Mouse (Mus musculus) liver, embryonic 12.5 days (tissue): ENCODE measurements around the gene Timm17a. TPM values are rescaled to one million over a fixed set of nuclear protein-coding genes. Genes with fewer than 3 reads are reported as not detected.

Experiments
- ATAC-seq: fragments of 200-750 bp; cut with Nextera tagmentation; 2 replicates; pipeline ENCODE4 v1.8.0; 2017; ENCODE audit warnings: moderate number of reproducible peaks, mild to moderate bottlenecking, moderate library complexity
- H3K27ac ChIP-seq: fragments of 300-500 bp; sonication (generic); 2 replicates; pipeline ENCODE4 v1.5.1; 2016; ENCODE audit warnings: mild to moderate bottlenecking
- H3K27me3 ChIP-seq: fragments of 300-500 bp; sonication (generic); replicated peaks from 2 replicates; pipeline ENCODE4 v1.6.1; 2016; ENCODE audit warnings: mild to moderate bottlenecking, moderate library complexity
- H3K36me3 ChIP-seq: fragments of 300-500 bp; sonication (generic); 2 replicates; pipeline ENCODE4 v1.6.1; 2016; ENCODE audit warnings: mild to moderate bottlenecking, moderate library complexity
- H3K4me1 ChIP-seq: fragments of 300-500 bp; sonication (generic); 2 replicates; pipeline ENCODE4 v1.6.1; 2016
- H3K4me2 ChIP-seq: fragments of 300-500 bp; sonication (generic); 2 replicates; pipeline ENCODE4 v1.6.1; 2016; ENCODE audit warnings: mild to moderate bottlenecking, moderate library complexity
- H3K4me3 ChIP-seq: fragments of 300-500 bp; sonication (generic); 2 replicates; pipeline ENCODE4 v1.5.1; 2016; ENCODE audit warnings: mild to moderate bottlenecking, moderate library complexity
- H3K9ac ChIP-seq: fragments of 300-500 bp; sonication (generic); 2 replicates; pipeline ENCODE4 v1.6.1; 2016; ENCODE audit warnings: mild to moderate bottlenecking, moderate library complexity
- H3K9me3 ChIP-seq: fragments of 300-500 bp; sonication (generic); replicated peaks from 2 replicates; pipeline ENCODE4 v1.6.1; 2016; ENCODE audit warnings: mild to moderate bottlenecking, moderate library complexity
- WGBS: fragments of 180-500 bp; shearing (Covaris S2); methylation state at CpG from one replicate; pipeline ENCODE4 v1.1.7; 2016; ENCODE audit not compliant: insufficient replicate concordance; 5-methylcytosine and 5-hydroxymethylcytosine counted together
- polyA plus RNA-seq: library from polyadenylated mRNA; unstranded; fragments of >200 nt; fragmentation: Nextera tagmentation; extraction: Ambion mirVana; gene quantifications from 2 replicates; pipeline ENCODE4 v1.2.1, GENCODE M21; 2016

Timm17a gene
- polyA plus RNA-seq, 1 experiment from 2014 or later, result 204 TPM

GRCm38 (mm10) chr1:135324571-135324970 lies 11.0 kb upstream of the Timm17a start, which contains the start of gene Lmod1:
Gene Lmod1, plus strand, starts transcription at chr1:135324807.
- Histone ChIP-seq H3K4me2 (no peak within 1 kb of the TSS), H3K9ac (no peak within 1 kb of the TSS), H3K4me3 (no peak within 1 kb of the TSS), H3K36me3 (no peaks in the 10 kb centered on the region), H3K27ac (no peak within 1 kb of the TSS), H3K4me1 (no peaks in the 10 kb centered on the region), H3K27me3 (peaks cover 53% of the 10 kb centered on the region), H3K9me3 (no peaks in the 10 kb centered on the region)
- WGBS, result 28% methylated on average over 8 of the region's 8 CpGs
- ATAC-seq, result no peak

- WGBS, result 65% methylated on average over 7 of the region's 7 CpGs
- no peak overlapping the region for H3K27ac ChIP-seq
- ATAC-seq, result no peak
Measured at GRCm38 (mm10) chr1:135323367-135323901, 9.9 kb upstream of the Timm17a start.

GRCm38 (mm10) chr1:135312201-135312600 lies 1.4 kb downstream of the Timm17a start:
- Histone ChIP-seq H3K9ac (peak overlapping the region; percentile 83), H3K27ac (0 out of 2 replicates have a peak overlapping the region, but pooled peaks have one; percentile 6), H3K36me3 (peaks cover 36% of the 10 kb centered on the region), H3K4me2 (peak overlapping the region; percentile 77), H3K4me3 (peak overlapping the region; percentile 74), H3K4me1 (peaks cover 32% of the 10 kb centered on the region), H3K9me3 (no peaks in the 10 kb centered on the region), H3K27me3 (no peaks in the 10 kb centered on the region)
- WGBS, result 81% methylated on average over 4 of the region's 4 CpGs
- ATAC-seq, result no peak

More at GRCm38 (mm10) chr1:135323367-135323901, 9.9 kb upstream of the Timm17a start:
- no peaks in the 10 kb centered on the region for H3K36me3 ChIP-seq
- peaks cover 53% of the 10 kb centered on the region for H3K27me3 ChIP-seq
- H3K4me3 ChIP-seq, result no peak overlapping the region
- H3K4me2 ChIP-seq, result no peak overlapping the region
- H3K9me3 ChIP-seq, result no peaks in the 10 kb centered on the region
- no peaks in the 10 kb centered on the region for H3K4me1 ChIP-seq
- no peak overlapping the region for H3K9ac ChIP-seq

GRCm38 (mm10) chr1:135311356-135311755 lies 2.2 kb downstream of the Timm17a start:
- Histone ChIP-seq H3K4me3 (no peak overlapping the region), H3K9ac (no peak overlapping the region), H3K27me3 (no peaks in the 10 kb centered on the region), H3K4me1 (peaks cover 32% of the 10 kb centered on the region), H3K4me2 (0 out of 2 replicates have a peak overlapping the region, but pooled peaks have one; percentile 1), H3K27ac (no peak overlapping the region), H3K9me3 (no peaks in the 10 kb centered on the region), H3K36me3 (peaks cover 44% of the 10 kb centered on the region)
- WGBS, result 76% methylated on average over 6 of the region's 6 CpGs
- no peak for ATAC-seq

GRCm38 (mm10) chr1:135290908-135291307 lies 22.7 kb downstream of the Timm17a start:
- H3K4me2 ChIP-seq, result no peak overlapping the region
- 79% methylated on average over 5 of the region's 5 CpGs for WGBS
- H3K4me1 ChIP-seq, result no peaks in the 10 kb centered on the region
- H3K9ac ChIP-seq, result no peak overlapping the region
- no peak for ATAC-seq
- H3K27me3 ChIP-seq, result no peaks in the 10 kb centered on the region
- no peak overlapping the region for H3K27ac ChIP-seq
- H3K4me3 ChIP-seq, result no peak overlapping the region
- peaks cover 17% of the 10 kb centered on the region for H3K36me3 ChIP-seq
- H3K9me3 ChIP-seq, result no peaks in the 10 kb centered on the region

GRCm38 (mm10) chr1:135286311-135286710 lies 27.3 kb downstream of the Timm17a start:
- Histone ChIP-seq H3K4me1 (peaks cover 24% of the 10 kb centered on the region), H3K27ac (no peak overlapping the region), H3K27me3 (0 out of 2 replicates have a peak, but pooled peaks cover 6% of the 10 kb centered on the region), H3K4me2 (no peak overlapping the region), H3K9ac (no peak overlapping the region), H3K4me3 (no peak overlapping the region), H3K36me3 (no peaks in the 10 kb centered on the region), H3K9me3 (no peaks in the 10 kb centered on the region)
- no peak for ATAC-seq
- WGBS, result 51% methylated on average over 2 of the region's 2 CpGs

GRCm38 (mm10) chr1:135283826-135284291 lies 29.7 kb downstream of the Timm17a start, which contains the start of gene Rnpep:
Gene Rnpep, minus strand, starts transcription at chr1:135284084.
- Histone ChIP-seq H3K9me3 (no peaks in the 10 kb centered on the region), H3K27ac (peak within 1 kb of the TSS; percentile 73), H3K27me3 (0 out of 2 replicates have a peak, but pooled peaks cover 6% of the 10 kb centered on the region), H3K9ac (peak within 1 kb of the TSS; percentile 82), H3K36me3 (peaks cover 8% of the 10 kb centered on the region), H3K4me1 (peaks cover 24% of the 10 kb centered on the region), H3K4me2 (peak within 1 kb of the TSS; percentile 98), H3K4me3 (peak within 1 kb of the TSS; percentile 79)
- 3% methylated on average over 39 of the region's 39 CpGs for WGBS
- ATAC-seq, result peak; percentile 75

GRCm38 (mm10) chr1:135283287-135283825 lies 30.2 kb downstream of the Timm17a start:
- ATAC-seq, result peak; percentile 68
- H3K36me3 ChIP-seq, result peaks cover 13% of the 10 kb centered on the region
- H3K27ac ChIP-seq, result peak overlapping the region; percentile 73
- 0 out of 2 replicates have a peak, but pooled peaks cover 6% of the 10 kb centered on the region for H3K27me3 ChIP-seq
- peak overlapping the region; percentile 98 for H3K4me2 ChIP-seq
- H3K9ac ChIP-seq, result peak overlapping the region; percentile 82
- H3K4me1 ChIP-seq, result peaks cover 24% of the 10 kb centered on the region
- H3K9me3 ChIP-seq, result no peaks in the 10 kb centered on the region
- H3K4me3 ChIP-seq, result peak overlapping the region; percentile 79
- WGBS, result under 1% methylated on average over 47 of the region's 48 CpGs

GRCm38 (mm10) chr1:135282536-135283286 lies 30.9 kb downstream of the Timm17a start:
- peak overlapping the region; percentile 98 for H3K4me2 ChIP-seq
- peaks cover 18% of the 10 kb centered on the region for H3K36me3 ChIP-seq
- 12% methylated on average over 13 of the region's 13 CpGs for WGBS
- H3K27me3 ChIP-seq, result 0 out of 2 replicates have a peak, but pooled peaks cover 6% of the 10 kb centered on the region
- peak overlapping the region; percentile 73 for H3K27ac ChIP-seq
- no peak; the same call in 1 of the 2 replicates for ATAC-seq
- peak overlapping the region; percentile 82 for H3K9ac ChIP-seq
- H3K9me3 ChIP-seq, result no peaks in the 10 kb centered on the region
- peak overlapping the region; percentile 79 for H3K4me3 ChIP-seq
- peaks cover 24% of the 10 kb centered on the region for H3K4me1 ChIP-seq

- H3K4me3 ChIP-seq, result 0 out of 2 replicates have a peak overlapping the region, but pooled peaks have one; percentile 79
- no peaks in the 10 kb centered on the region for H3K9me3 ChIP-seq
- 0 out of 2 replicates have a peak, but pooled peaks cover 6% of the 10 kb centered on the region for H3K27me3 ChIP-seq
- H3K9ac ChIP-seq, result no peak overlapping the region
- no peak overlapping the region for H3K27ac ChIP-seq
- peaks cover 24% of the 10 kb centered on the region for H3K4me1 ChIP-seq
- H3K36me3 ChIP-seq, result peaks cover 23% of the 10 kb centered on the region
- no peak for ATAC-seq
- H3K4me2 ChIP-seq, result peak overlapping the region; percentile 98
- WGBS, result 90% methylated on average over 17 of the region's 17 CpGs
Measured at GRCm38 (mm10) chr1:135281841-135282240, 31.7 kb downstream of the Timm17a start.

GRCm38 (mm10) chr1:135280646-135281045 lies 32.9 kb downstream of the Timm17a start:
- 86% methylated on average over 9 of the region's 9 CpGs for WGBS
- H3K9me3 ChIP-seq, result no peaks in the 10 kb centered on the region
- no peak for ATAC-seq
- H3K4me3 ChIP-seq, result no peak overlapping the region
- H3K36me3 ChIP-seq, result peaks cover 34% of the 10 kb centered on the region
- no peak overlapping the region for H3K27ac ChIP-seq
- no peak overlapping the region for H3K4me2 ChIP-seq
- no peak overlapping the region for H3K9ac ChIP-seq
- peaks cover 24% of the 10 kb centered on the region for H3K4me1 ChIP-seq
- H3K27me3 ChIP-seq, result 0 out of 2 replicates have a peak, but pooled peaks cover 6% of the 10 kb centered on the region
